Mouse (Mus musculus) liver, embryonic 14.5 days (tissue): ENCODE results near the gene Olfr643. TPM values are rescaled to one million over a fixed set of nuclear protein-coding genes. Genes with fewer than 3 reads are reported as not detected.
"Not testable (repeated sequence)": the region's sequence is repeated elsewhere in the genome, so short reads cannot be mapped to it uniquely, and the experiment has no call there.

Experiments used
- ATAC-seq: fragments of 200-750 bp; cut with Nextera tagmentation; 2 replicates; pipeline ENCODE4 v1.8.0; 2017; ENCODE audit warnings: moderate number of reproducible peaks, mild to moderate bottlenecking, moderate library complexity; ENCODE audit not compliant: insufficient read depth
- DNase-seq, 3 experiments: peaks; one replicate each; pipeline ENCODE4 v3.0.0-alpha.2; 2012 to 2013; ENCODE audit warnings: low read depth in 3 of 3, low spot score in 3 of 3
- H3K27ac ChIP-seq: fragments of 300-500 bp; sonication (generic); 2 replicates; pipeline ENCODE4 v1.5.1; 2014; ENCODE audit warnings: moderate library complexity, mild to moderate bottlenecking, control low read depth, inconsistent platforms
- H3K27me3 ChIP-seq: fragments of 300-500 bp; sonication (generic); 2 replicates; pipeline ENCODE4 v1.6.1; 2014; ENCODE audit warnings: mild to moderate bottlenecking, low read length, moderate library complexity; ENCODE audit not compliant: control insufficient read depth, insufficient read depth
- H3K36me3 ChIP-seq: fragments of 300-500 bp; sonication (generic); replicated peaks from 2 replicates; pipeline ENCODE4 v1.6.1; 2014; ENCODE audit warnings: low read depth; ENCODE audit not compliant: control insufficient read depth, insufficient read depth
- H3K4me1 ChIP-seq, 2 experiments: fragments of 200-500 bp in 1 of 2; fragments of 300-500 bp in 1 of 2; sonication (generic) in 1 of 2; replicated peaks; 2 replicates each; pipeline ENCODE4 v1.6.1; 2012 to 2014; ENCODE audit warnings: antibody characterized with exemption in 1 of 2, inconsistent platforms in 1 of 2, low read length in 1 of 2; ENCODE audit not compliant: control insufficient read depth in 2 of 2, insufficient read depth in 2 of 2
- H3K4me2 ChIP-seq: fragments of 300-500 bp; sonication (generic); 2 replicates; pipeline ENCODE4 v1.6.1; 2014; ENCODE audit warnings: low read depth, mild to moderate bottlenecking, control low read depth, moderate library complexity
- H3K4me3 ChIP-seq, 2 experiments: fragments of 200-500 bp in 1 of 2; fragments of 300-500 bp in 1 of 2; sonication (generic) in 1 of 2; 2 replicates each; pipeline ENCODE4 v1.5.1; 2012 to 2014; ENCODE audit warnings: low read depth in 2 of 2, low read length in 2 of 2, mild to moderate bottlenecking in 2 of 2, control low read depth in 1 of 2, inconsistent platforms in 1 of 2, moderate library complexity in 1 of 2; ENCODE audit not compliant: insufficient read depth in 1 of 2
- H3K9ac ChIP-seq: fragments of 300-500 bp; sonication (generic); replicated peaks from 2 replicates; pipeline ENCODE4 v1.6.1; 2014; ENCODE audit warnings: mild to moderate bottlenecking, control low read depth, moderate library complexity
- H3K9me3 ChIP-seq: fragments of 300-500 bp; sonication (generic); 2 replicates; pipeline ENCODE4 v1.6.1; 2016; ENCODE audit warnings: low read length, mixed read lengths; ENCODE audit not compliant: control insufficient read depth
- CTCF ChIP-seq: IDR thresholded peaks from 2 replicates; pipeline ENCODE4 v1.5.1; 2016; ENCODE audit warnings: antibody characterized with exemption, low read depth, control low read depth
- EP300 ChIP-seq: IDR thresholded peaks from 2 replicates; pipeline ENCODE4 v1.6.1; 2016; ENCODE audit warnings: antibody characterized with exemption, low read depth
- WGBS: fragments of 180-500 bp; shearing (Covaris S2); extraction: QIAGEN DNeasy Blood & Tissue Kit; methylation state at CpG from one replicate; pipeline ENCODE4 v1.1.7; 2014; ENCODE audit not compliant: insufficient replicate concordance; 5-methylcytosine and 5-hydroxymethylcytosine counted together
- polyA plus RNA-seq, 2 experiments: library from polyadenylated mRNA; depleted of rRNA in 1 of 2; stranded (reverse) in 1 of 2; unstranded in 1 of 2; fragments of >200 nt; fragmentation: Nextera tagmentation in 1 of 2; extraction: Ambion mirVana in 1 of 2; gene quantifications; 2 replicates each; pipeline versions ENCODE4 v1.2.1 to v1.2.3; 2012 to 2014

Olfr643 gene
- polyA plus RNA-seq, 2 experiments, result not detected

GRCm38 (mm10) chr7:103998446-103998845, 138.8 kb downstream of the Olfr643 start, which contains the start of gene Olfr638:
Gene Olfr638, plus strand, starts transcription at chr7:103998746.
- ATAC-seq (no peak), DNase-seq (no peak)
- Histone ChIP-seq H3K4me3 (no peak within 1 kb of the TSS), H3K9me3 (no peaks in the 10 kb centered on the region), H3K27ac (no peak within 1 kb of the TSS), H3K27me3 (no peaks in the 10 kb centered on the region), H3K9ac (no peak within 1 kb of the TSS), H3K4me1 (no peaks in the 10 kb centered on the region), H3K4me2 (no peak within 1 kb of the TSS), H3K36me3 (no peaks in the 10 kb centered on the region)
- TF ChIP-seq EP300, result no peak
- no peak for TF ChIP-seq CTCF

- H3K9me3 ChIP-seq, result no peaks in the 10 kb centered on the region
- DNase-seq (no peak), ATAC-seq (no peak)
- H3K4me1 ChIP-seq, result no peaks in the 10 kb centered on the region
- H3K27ac ChIP-seq, result no peak overlapping the region
- H3K36me3 ChIP-seq, result no peaks in the 10 kb centered on the region
- no peak overlapping the region for H3K9ac ChIP-seq
- TF ChIP-seq EP300 (no peak), CTCF (no peak)
- WGBS, result 24% methylated on average over 1 of the region's 1 CpGs
- no peak overlapping the region for H3K4me3 ChIP-seq
- no peaks in the 10 kb centered on the region for H3K27me3 ChIP-seq
- no peak overlapping the region for H3K4me2 ChIP-seq
These were observed 165.4 kb downstream of the Olfr643 start for GRCm38 (mm10) chr7:103971782-103972181.

GRCm38 (mm10) chr7:103970852-103971251, 166.4 kb downstream of the Olfr643 start, which contains the start of gene Olfr635:
Gene Olfr635, plus strand, starts transcription at chr7:103971152.
- 58% methylated on average over 1 of the region's 1 CpGs for WGBS
- Histone ChIP-seq H3K9ac (no peak within 1 kb of the TSS), H3K4me3 (no peak within 1 kb of the TSS), H3K4me1 (no peaks in the 10 kb centered on the region), H3K27ac (no peak within 1 kb of the TSS), H3K9me3 (no peaks in the 10 kb centered on the region), H3K4me2 (no peak within 1 kb of the TSS), H3K27me3 (no peaks in the 10 kb centered on the region), H3K36me3 (no peaks in the 10 kb centered on the region)
- DNase-seq, result no peak
- no peak for ATAC-seq
- TF ChIP-seq EP300 (no peak), CTCF (no peak)

GRCm38 (mm10) chr7:103966873-103967272, 170.3 kb downstream of the Olfr643 start:
- not testable (repeated sequence) for ATAC-seq, H3K36me3 ChIP-seq, H3K27ac ChIP-seq, DNase-seq, H3K9ac ChIP-seq, H3K4me2 ChIP-seq, H3K4me3 ChIP-seq, H3K4me1 ChIP-seq, H3K9me3 ChIP-seq, H3K27me3 ChIP-seq
- 84% methylated on average over 22 of the region's 22 CpGs for WGBS

Other genes with a start within 250 kb of the Olfr643 start
- gene Olfr64, start 242.9 kb downstream of the Olfr643 start, polyA plus RNA-seq (2012; rRNA removed), result under 0.01 TPM in 1 of 2 replicates, not detected in the other
- gene Olfr64, start 242.9 kb downstream of the Olfr643 start, polyA plus RNA-seq (2014; fragmentation: Nextera tagmentation; extraction: Ambion mirVana), result not detected in 2 replicates
- not detected in 2 replicates for gene Olfr65, start 233.9 kb downstream of the Olfr643 start, polyA plus RNA-seq (2012; rRNA removed)
- gene Olfr65, start 233.9 kb downstream of the Olfr643 start, polyA plus RNA-seq (2014; fragmentation: Nextera tagmentation; extraction: Ambion mirVana), result not detected in 2 replicates
- 0.84 and 0.95 TPM in 2 replicates for gene Olfr631, start 208.6 kb downstream of the Olfr643 start, polyA plus RNA-seq (2012; rRNA removed)
- gene Olfr631, start 208.6 kb downstream of the Olfr643 start, polyA plus RNA-seq (2014; fragmentation: Nextera tagmentation; extraction: Ambion mirVana), result 0.19 and 0.24 TPM in 2 replicates
- 1.9 and 2.2 TPM in 2 replicates for gene Olfr632, start 203.1 kb downstream of the Olfr643 start, polyA plus RNA-seq (2012; rRNA removed)
- 0.52 and 0.69 TPM in 2 replicates for gene Olfr632, start 203.1 kb downstream of the Olfr643 start, polyA plus RNA-seq (2014; fragmentation: Nextera tagmentation; extraction: Ambion mirVana)
- 0.04 and 0.06 TPM in 2 replicates for gene Olfr633, start 193.0 kb downstream of the Olfr643 start, polyA plus RNA-seq (2012; rRNA removed)
- not detected in 2 replicates for gene Olfr633, start 193.0 kb downstream of the Olfr643 start, polyA plus RNA-seq (2014; fragmentation: Nextera tagmentation; extraction: Ambion mirVana)
- 0.02 and 0.03 TPM in 2 replicates for gene Olfr635, start 166.3 kb downstream of the Olfr643 start, polyA plus RNA-seq (2012; rRNA removed)
- not detected in 2 replicates for gene Olfr635, start 166.3 kb downstream of the Olfr643 start, polyA plus RNA-seq (2014; fragmentation: Nextera tagmentation; extraction: Ambion mirVana)
- 0.06 and 0.18 TPM in 2 replicates for gene Olfr638, start 138.7 kb downstream of the Olfr643 start, polyA plus RNA-seq (2012; rRNA removed)
- not detected in 2 replicates for gene Olfr638, start 138.7 kb downstream of the Olfr643 start, polyA plus RNA-seq (2014; fragmentation: Nextera tagmentation; extraction: Ambion mirVana)
- gene Olfr639, start 120.1 kb downstream of the Olfr643 start, polyA plus RNA-seq (2012; rRNA removed), result not detected in 2 replicates
- 0.03 TPM in 1 of 2 replicates, not detected in the other for gene Olfr639, start 120.1 kb downstream of the Olfr643 start, polyA plus RNA-seq (2014; fragmentation: Nextera tagmentation; extraction: Ambion mirVana)
- gene Olfr640, start 111.8 kb downstream of the Olfr643 start, polyA plus RNA-seq (2012; rRNA removed), result not detected in 2 replicates
- gene Olfr640, start 111.8 kb downstream of the Olfr643 start, polyA plus RNA-seq (2014; fragmentation: Nextera tagmentation; extraction: Ambion mirVana), result not detected in 2 replicates
- not detected in 2 replicates for gene Olfr641, start 102.0 kb downstream of the Olfr643 start, polyA plus RNA-seq (2012; rRNA removed)
- gene Olfr641, start 102.0 kb downstream of the Olfr643 start, polyA plus RNA-seq (2014; fragmentation: Nextera tagmentation; extraction: Ambion mirVana), result not detected in 2 replicates
- not detected in 2 replicates for gene Olfr642, start 84.7 kb downstream of the Olfr643 start, polyA plus RNA-seq (2012; rRNA removed)
- not detected in 2 replicates for gene Olfr642, start 84.7 kb downstream of the Olfr643 start, polyA plus RNA-seq (2014; fragmentation: Nextera tagmentation; extraction: Ambion mirVana)
- gene 4930516K23Rik, start 76.0 kb downstream of the Olfr643 start, polyA plus RNA-seq (2012; rRNA removed), result not detected in 2 replicates
- not detected in 2 replicates for gene 4930516K23Rik, start 76.0 kb downstream of the Olfr643 start, polyA plus RNA-seq (2014; fragmentation: Nextera tagmentation; extraction: Ambion mirVana)
- not detected in 2 replicates for gene Olfr644, start 65.5 kb downstream of the Olfr643 start, polyA plus RNA-seq (2012; rRNA removed)
- gene Olfr644, start 65.5 kb downstream of the Olfr643 start, polyA plus RNA-seq (2014; fragmentation: Nextera tagmentation; extraction: Ambion mirVana), result not detected in 2 replicates
- not detected in 2 replicates for gene Olfr645, start 51.9 kb downstream of the Olfr643 start, polyA plus RNA-seq (2012; rRNA removed)
- gene Olfr645, start 51.9 kb downstream of the Olfr643 start, polyA plus RNA-seq (2014; fragmentation: Nextera tagmentation; extraction: Ambion mirVana), result not detected in 2 replicates
- gene Olfr646, start 32.5 kb downstream of the Olfr643 start, polyA plus RNA-seq (2012; rRNA removed), result not detected in 2 replicates
- gene Olfr646, start 32.5 kb downstream of the Olfr643 start, polyA plus RNA-seq (2014; fragmentation: Nextera tagmentation; extraction: Ambion mirVana), result not detected in 2 replicates
- not detected in 2 replicates for gene Ubqln5, start 7.6 kb downstream of the Olfr643 start, polyA plus RNA-seq (2012; rRNA removed)
- gene Ubqln5, start 7.6 kb downstream of the Olfr643 start, polyA plus RNA-seq (2014; fragmentation: Nextera tagmentation; extraction: Ambion mirVana), result not detected in 2 replicates
- gene Ubqln3, start 5.9 kb upstream of the Olfr643 start, polyA plus RNA-seq (2012; rRNA removed), result not detected in 2 replicates
- not detected in 2 replicates for gene Ubqln3, start 5.9 kb upstream of the Olfr643 start, polyA plus RNA-seq (2014; fragmentation: Nextera tagmentation; extraction: Ambion mirVana)
- not detected in 2 replicates for gene Ubqlnl, start 13.2 kb upstream of the Olfr643 start, polyA plus RNA-seq (2012; rRNA removed)
- gene Ubqlnl, start 13.2 kb upstream of the Olfr643 start, polyA plus RNA-seq (2014; fragmentation: Nextera tagmentation; extraction: Ambion mirVana), result not detected in 2 replicates
- not detected in 2 replicates for gene Olfm5, start 27.4 kb upstream of the Olfr643 start, polyA plus RNA-seq (2012; rRNA removed)
- gene Olfm5, start 27.4 kb upstream of the Olfr643 start, polyA plus RNA-seq (2014; fragmentation: Nextera tagmentation; extraction: Ambion mirVana), result not detected in 2 replicates
- 0.01 and 0.06 TPM in 2 replicates for gene Olfr648, start 46.0 kb upstream of the Olfr643 start, polyA plus RNA-seq (2012; rRNA removed)
- 0.04 TPM in 1 of 2 replicates, not detected in the other for gene Olfr648, start 46.0 kb upstream of the Olfr643 start, polyA plus RNA-seq (2014; fragmentation: Nextera tagmentation; extraction: Ambion mirVana)
- not detected in 2 replicates for gene Olfr649, start 58.6 kb upstream of the Olfr643 start, polyA plus RNA-seq (2012; rRNA removed)
- gene Olfr649, start 58.6 kb upstream of the Olfr643 start, polyA plus RNA-seq (2014; fragmentation: Nextera tagmentation; extraction: Ambion mirVana), result not detected in 2 replicates
- 0.38 and 0.43 TPM in 2 replicates for gene Trim6, start 81.4 kb upstream of the Olfr643 start, polyA plus RNA-seq (2012; rRNA removed)
- gene Trim6, start 81.4 kb upstream of the Olfr643 start, polyA plus RNA-seq (2014; fragmentation: Nextera tagmentation; extraction: Ambion mirVana), result 0.28 and 0.44 TPM in 2 replicates
- 1.1 and 1.4 TPM in 2 replicates for gene Trim34a, start 107.1 kb upstream of the Olfr643 start, polyA plus RNA-seq (2012; rRNA removed)
- gene Trim34a, start 107.1 kb upstream of the Olfr643 start, polyA plus RNA-seq (2014; fragmentation: Nextera tagmentation; extraction: Ambion mirVana), result 1.3 and 1.7 TPM in 2 replicates
- 0.17 and 0.28 TPM in 2 replicates for gene Trim5, start 150.7 kb upstream of the Olfr643 start, polyA plus RNA-seq (2012; rRNA removed)
- 0.22 and 0.23 TPM in 2 replicates for gene Trim5, start 150.7 kb upstream of the Olfr643 start, polyA plus RNA-seq (2014; fragmentation: Nextera tagmentation; extraction: Ambion mirVana)
- gene Trim12a, start 178.1 kb upstream of the Olfr643 start, polyA plus RNA-seq (2012; rRNA removed), result 2.0 and 2.4 TPM in 2 replicates
- gene Trim12a, start 178.1 kb upstream of the Olfr643 start, polyA plus RNA-seq (2014; fragmentation: Nextera tagmentation; extraction: Ambion mirVana), result 2.3 and 2.8 TPM in 2 replicates
- gene Trim34b, start 192.1 kb upstream of the Olfr643 start, polyA plus RNA-seq (2012; rRNA removed), result 0.01 and 0.02 TPM in 2 replicates
- gene Trim34b, start 192.1 kb upstream of the Olfr643 start, polyA plus RNA-seq (2014; fragmentation: Nextera tagmentation; extraction: Ambion mirVana), result not detected in 2 replicates
- gene Trim12c, start 216.0 kb upstream of the Olfr643 start, polyA plus RNA-seq (2012; rRNA removed), result 1.0 and 1.7 TPM in 2 replicates
- gene Trim12c, start 216.0 kb upstream of the Olfr643 start, polyA plus RNA-seq (2014; fragmentation: Nextera tagmentation; extraction: Ambion mirVana), result 0.52 and 0.61 TPM in 2 replicates
- gene Trim30b, start 232.5 kb upstream of the Olfr643 start, polyA plus RNA-seq (2012; rRNA removed), result 0.10 and 0.19 TPM in 2 replicates
- gene Trim30b, start 232.5 kb upstream of the Olfr643 start, polyA plus RNA-seq (2014; fragmentation: Nextera tagmentation; extraction: Ambion mirVana), result 0.09 and 0.27 TPM in 2 replicates